Mouse (Mus musculus) adrenal gland, adult 2 months (tissue): ENCODE measurements around the gene Sult1b1. TPM values are rescaled to one million over a fixed set of nuclear protein-coding genes. Genes with fewer than 3 reads are reported as not detected.
"Not testable (repeated sequence)": the region's sequence is repeated elsewhere in the genome, so short reads cannot be mapped to it uniquely, and the experiment has no call there.

Source experiments
- DNase-seq: peaks from one replicate; pipeline ENCODE4 v3.0.0; 2021
- long read RNA-seq: library from polyadenylated mRNA; stranded (forward); transcript quantifications from one replicate; pipeline ENCODE4 v2.0.0, GENCODE M21; 2021
- polyA plus RNA-seq: library from polyadenylated mRNA; depleted of rRNA; stranded (reverse); fragments of >200 nt; gene quantifications from 2 replicates; pipeline ENCODE4 v1.2.3, GENCODE M21; 2012; rRNA removed
- total RNA-seq, 2 experiments: library from RNA; stranded (reverse); gene quantifications; 2 replicates each; pipeline ENCODE4 v1.2.3; 2021

Gene Sult1b1
- not detected for total RNA-seq
- polyA plus RNA-seq, result not detected in 2 replicates
- long read RNA-seq, result 0 reads

- DNase-seq, result no peak
These were observed at the start of gene Sult1b1 for GRCm38 (mm10) chr5:87538111-87538510. Sult1b1 (minus strand) TSS chr5:87538195.

- DNase-seq, result no peak
These were observed 42.4 kb upstream of the Sult1b1 start for GRCm38 (mm10) chr5:87580389-87580788.

- DNase-seq, result no peak
These were observed 36.2 kb upstream of the Sult1b1 start for GRCm38 (mm10) chr5:87574174-87574573.

- no peak for DNase-seq
These were observed 35.5 kb upstream of the Sult1b1 start for GRCm38 (mm10) chr5:87573490-87573889.

GRCm38 (mm10) chr5:87572781-87573180 is 34.8 kb upstream of the Sult1b1 start:
- DNase-seq, result no peak

GRCm38 (mm10) chr5:87568845-87569244 is 30.9 kb upstream of the Sult1b1 start, which contains the start of gene Sult1d1:
Sult1d1 (minus strand) TSS chr5:87569027.
- DNase-seq, result no peak

- no peak for DNase-seq
These were observed 29.3 kb upstream of the Sult1b1 start for GRCm38 (mm10) chr5:87567306-87567705.

- DNase-seq, result no peak
These were observed 25.0 kb upstream of the Sult1b1 start for GRCm38 (mm10) chr5:87562966-87563365.

GRCm38 (mm10) chr5:87562526-87562925 is 24.5 kb upstream of the Sult1b1 start:
- no peak for DNase-seq

GRCm38 (mm10) chr5:87560145-87560544 is 22.1 kb upstream of the Sult1b1 start:
- DNase-seq, result peak; percentile 9

GRCm38 (mm10) chr5:87550935-87551334 is 12.9 kb upstream of the Sult1b1 start:
- no peak for DNase-seq

GRCm38 (mm10) chr5:87535994-87536644 is 1.9 kb downstream of the Sult1b1 start:
- DNase-seq, result no peak

GRCm38 (mm10) chr5:87532288-87532687 is 5.7 kb downstream of the Sult1b1 start:
- DNase-seq, result no peak

- not testable (repeated sequence) for DNase-seq
These were observed 14.4 kb downstream of the Sult1b1 start for GRCm38 (mm10) chr5:87523561-87523960.

GRCm38 (mm10) chr5:87505776-87506458 is 32.1 kb downstream of the Sult1b1 start:
- DNase-seq, result no peak

GRCm38 (mm10) chr5:87502687-87503086 is 35.3 kb downstream of the Sult1b1 start:
- no peak for DNase-seq

- DNase-seq, result no peak
These were observed 38.7 kb downstream of the Sult1b1 start for GRCm38 (mm10) chr5:87499341-87499740.

GRCm38 (mm10) chr5:87498936-87499335 is 39.1 kb downstream of the Sult1b1 start:
- DNase-seq, result no peak

GRCm38 (mm10) chr5:87490771-87491170 is 47.2 kb downstream of the Sult1b1 start, which contains the start of gene Ugt2a1:
Ugt2a1 (minus strand) TSS chr5:87490871.
- DNase-seq, result no peak

- DNase-seq, result not testable (repeated sequence)
These were observed 51.3 kb downstream of the Sult1b1 start, which contains the start of gene Gm43638 for GRCm38 (mm10) chr5:87486706-87487105. Gm43638 (minus strand) TSS chr5:87486806.

- DNase-seq, result no peak
These were observed 55.8 kb downstream of the Sult1b1 start, which contains the start of gene Ugt2a2 for GRCm38 (mm10) chr5:87482160-87482559. Ugt2a2 (minus strand) TSS chr5:87482260.
